Mouse (Mus musculus): ENCODE measurements at regions not wholly inside any gene's neighbourhood (a gene's known extent, or its start where the extent isn't known, plus 50 kb on each side); places are given as distances from the start of the nearest gene placed in this dataset.

- in situ Hi-C loops (cut with MboI, MseI): no loop called here
These were observed 223.5 kb upstream of the Mvb12b start for GRCm38 (mm10) chr2:34111286-34111685.

- in situ Hi-C loops (cut with MboI, MseI): no loop called here
These were observed 222.8 kb upstream of the Mvb12b start for GRCm38 (mm10) chr2:34110582-34110981.

- in situ Hi-C loops (cut with MboI, MseI): no loop called here
These were observed 220.0 kb upstream of the Mvb12b start for GRCm38 (mm10) chr2:34107566-34108303.

- in situ Hi-C loops (cut with MboI, MseI): no loop called here
These were observed 219.3 kb upstream of the Mvb12b start for GRCm38 (mm10) chr2:34106837-34107565.

GRCm38 (mm10) chr2:34106245-34106644 lies 218.5 kb upstream of the Mvb12b start:
- in situ Hi-C loops (cut with MboI, MseI): no loop called here

- in situ Hi-C loops (cut with MboI, MseI): no loop called here
These were observed 217.7 kb upstream of the Mvb12b start for GRCm38 (mm10) chr2:34105271-34106051.

- in situ Hi-C loops (cut with MboI, MseI): no loop called here
These were observed 210.3 kb upstream of the Mvb12b start for GRCm38 (mm10) chr2:34098004-34098547.

GRCm38 (mm10) chr2:34096561-34096960 lies 208.8 kb upstream of the Mvb12b start:
- in situ Hi-C loops (cut with MboI, MseI): no loop called here

- in situ Hi-C loops (cut with MboI, MseI): no loop called here
These were observed 201.1 kb upstream of the Mvb12b start for GRCm38 (mm10) chr2:34088832-34089231.

GRCm38 (mm10) chr2:34086130-34086529 lies 198.4 kb upstream of the Mvb12b start:
- in situ Hi-C loops (cut with MboI, MseI): no loop called here

- in situ Hi-C loops (cut with MboI, MseI): no loop called here
These were observed 196.8 kb upstream of the Mvb12b start for GRCm38 (mm10) chr2:34084513-34084912.

- in situ Hi-C loops (cut with MboI, MseI): no loop called here
These were observed 194.7 kb upstream of the Mvb12b start for GRCm38 (mm10) chr2:34082486-34082885.

- in situ Hi-C loops (cut with MboI, MseI): no loop called here
These were observed 192.4 kb upstream of the Mvb12b start for GRCm38 (mm10) chr2:34080176-34080575.

GRCm38 (mm10) chr2:34079282-34079681 lies 191.5 kb upstream of the Mvb12b start:
- in situ Hi-C loops (cut with MboI, MseI): no loop called here

GRCm38 (mm10) chr2:34078875-34079262 lies 191.1 kb upstream of the Mvb12b start:
- in situ Hi-C loops (cut with MboI, MseI): no loop called here

- in situ Hi-C loops (cut with MboI, MseI): no loop called here
These were observed 190.6 kb upstream of the Mvb12b start for GRCm38 (mm10) chr2:34078248-34078874.

- in situ Hi-C loops (cut with MboI, MseI): no loop called here
These were observed 188.6 kb upstream of the Mvb12b start for GRCm38 (mm10) chr2:34076346-34076745.

GRCm38 (mm10) chr2:34074066-34074465 lies 186.3 kb upstream of the Mvb12b start:
- in situ Hi-C loops (cut with MboI, MseI): no loop called here

- in situ Hi-C loops (cut with MboI, MseI): no loop called here
These were observed 177.8 kb upstream of the Mvb12b start for GRCm38 (mm10) chr2:34065592-34065991.

GRCm38 (mm10) chr2:34065090-34065489 lies 177.3 kb upstream of the Mvb12b start:
- in situ Hi-C loops (cut with MboI, MseI): no loop called here

- in situ Hi-C loops (cut with MboI, MseI): no loop called here
These were observed 168.8 kb upstream of the Mvb12b start for GRCm38 (mm10) chr2:34056552-34056951.

GRCm38 (mm10) chr2:34043064-34043463 lies 155.3 kb upstream of the Mvb12b start:
- in situ Hi-C loops (cut with MboI, MseI): no loop called here
